ENCODE assay signal across 23 mouse cellular contexts in the genomic region with DNA sequence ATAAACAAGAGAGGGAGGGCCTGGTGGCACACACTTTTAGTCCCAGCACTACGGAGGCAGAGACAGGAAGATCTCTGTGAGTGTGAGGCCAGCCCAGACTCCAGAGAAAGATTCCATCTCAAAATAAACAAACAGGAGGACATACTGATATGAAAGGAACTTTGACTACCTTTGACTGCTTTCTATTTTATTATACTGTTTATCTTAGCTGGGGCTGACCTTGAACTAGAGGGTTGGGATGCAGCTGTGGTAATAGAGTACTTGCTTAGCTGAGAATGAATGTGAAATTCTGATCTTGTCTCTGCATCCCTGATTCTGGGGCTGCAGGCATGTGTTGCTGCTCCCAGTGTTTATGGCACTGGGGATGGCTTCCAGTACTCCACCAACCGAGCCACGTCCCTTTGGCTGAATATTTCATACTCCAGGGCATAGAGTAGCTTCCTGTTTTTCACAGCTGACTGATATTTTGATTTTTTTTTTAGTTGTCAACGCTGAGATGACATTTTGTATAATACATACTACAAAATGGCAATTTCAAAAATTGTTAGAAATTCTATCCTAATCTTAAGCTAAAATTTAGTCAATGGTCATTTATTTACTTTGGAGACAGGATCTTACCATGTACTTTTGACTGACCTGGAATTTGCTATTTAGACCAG. TPM values are rescaled to one million over a fixed set of nuclear protein-coding genes. Genes with fewer than 3 reads are reported as not detected.
"Had no signal": no experiment of that assay in that cellular context is flagged by ENCODE, and none has a peak within 500 bp of the region (broad histone marks: within the 10 kb centered on the region; RNA-seq: fewer than 3 reads in every experiment).

No protein-coding gene starts in this region.

- H3K27ac ChIP-seq: intestine, embryonic 15.5 days; kidney, postnatal 0 days; layer of hippocampus, adult 2 months; limb, embryonic 10.5 days; limb, embryonic 13.5 days; liver, embryonic 14.5 days; macrophage; midbrain, embryonic 10.5 days; neural tube, embryonic 13.5 days had no signal

- H3K9ac ChIP-seq: intestine, embryonic 15.5 days; limb, embryonic 13.5 days; liver, embryonic 14.5 days; liver, postnatal 0 days; lung, embryonic 14.5 days; neural tube, embryonic 13.5 days had no signal

- DNase-seq: kidney, adult 2 months; kidney, postnatal 25 days; layer of hippocampus, adult 9-11 months; liver; liver, postnatal 0 days; lung, embryonic 14.5 days; midbrain, embryonic 14.5 days; right cerebral cortex, adult 18-20 months; right cerebral cortex, postnatal 14 days; thymus, adult 18-20 months; thymus, postnatal 36 days had no signal

- H3K4me1 ChIP-seq: limb, embryonic 10.5 days; limb, embryonic 13.5 days; midbrain, embryonic 10.5 days; neural tube, embryonic 13.5 days had no signal

- ATAC-seq: intestine, embryonic 15.5 days; liver, postnatal 0 days; lung, postnatal 0 days had no signal

- H3K9me3 ChIP-seq: intestine, embryonic 15.5 days; limb, embryonic 10.5 days; limb, embryonic 13.5 days; megakaryocyte, embryonic 14.5 days; midbrain, embryonic 10.5 days; neural tube, embryonic 13.5 days had no signal

- H3K4me3 ChIP-seq: intestine, embryonic 15.5 days; layer of hippocampus, adult 2 months; limb, embryonic 10.5 days; limb, embryonic 13.5 days; megakaryocyte, embryonic 14.5 days; midbrain, embryonic 10.5 days; myocyte; neural tube, embryonic 13.5 days had no signal

- H3K4me2 ChIP-seq: intestine, embryonic 15.5 days; limb, embryonic 13.5 days; lung, embryonic 14.5 days; neural tube, embryonic 13.5 days had no signal

- H3K27me3 ChIP-seq: intestine, embryonic 15.5 days; limb, embryonic 13.5 days; neural tube, embryonic 13.5 days had no signal

- H3K36me3 ChIP-seq: intestine, embryonic 15.5 days; limb, embryonic 10.5 days; limb, embryonic 13.5 days; midbrain, embryonic 10.5 days; neural tube, embryonic 13.5 days had no signal

RNA-seq across cellular contexts. Expression of a gene that starts 43.2 kb away (rescaled TPM):
- polyA plus RNA-seq: macrophage had no signal
